Mouse (Mus musculus): ENCODE data around the gene Pign. TPM values are rescaled to one million over a fixed set of nuclear protein-coding genes. Genes with fewer than 3 reads are reported as not detected.

Pign gene
- total RNA-seq (2022), result 10 to 100 TPM; 12.4 to 18.4 (median 13.8) TPM

GRCm38 (mm10) chr1:105663171-105663961, at the start of gene Pign, which contains the start of gene Relch:
TSS of gene Pign (minus strand) at chr1:105663677.
TSS of gene Relch (plus strand) at chr1:105663861.
- DNase-seq (ENCODE audit: low spot score), result peak; percentile 98

GRCm38 (mm10) chr1:105712822-105713221, 49.3 kb upstream of the Pign start:
- no peak for DNase-seq (ENCODE audit: low spot score)

GRCm38 (mm10) chr1:105711227-105711626, 47.8 kb upstream of the Pign start:
- peak; percentile 6 for DNase-seq (ENCODE audit: low spot score)

GRCm38 (mm10) chr1:105709415-105709814, 45.9 kb upstream of the Pign start:
- no peak for DNase-seq (ENCODE audit: low spot score)

- DNase-seq (ENCODE audit: low spot score), result no peak
Observed at GRCm38 (mm10) chr1:105700984-105701530, 37.6 kb upstream of the Pign start.

GRCm38 (mm10) chr1:105695581-105695980, 32.1 kb upstream of the Pign start:
- peak; percentile 11 for DNase-seq (ENCODE audit: low spot score)

GRCm38 (mm10) chr1:105685501-105685900, 22.0 kb upstream of the Pign start:
- DNase-seq (ENCODE audit: low spot score), result no peak

- DNase-seq (ENCODE audit: low spot score), result peak; percentile 14
Observed at GRCm38 (mm10) chr1:105680587-105680986, 17.1 kb upstream of the Pign start.

GRCm38 (mm10) chr1:105674763-105675162, 11.3 kb upstream of the Pign start:
- DNase-seq (ENCODE audit: low spot score), result no peak

- no peak for DNase-seq (ENCODE audit: low spot score)
Observed at GRCm38 (mm10) chr1:105669700-105670099, 6.2 kb upstream of the Pign start.

- peak; percentile 1 for DNase-seq (ENCODE audit: low spot score)
Observed at GRCm38 (mm10) chr1:105663962-105664812, 710 bp upstream of the Pign start.

GRCm38 (mm10) chr1:105662820-105663170, 682 bp downstream of the Pign start:
- no peak for DNase-seq (ENCODE audit: low spot score)

- DNase-seq (ENCODE audit: low spot score), result peak; percentile 74
Observed at GRCm38 (mm10) chr1:105660015-105660414, 3.5 kb downstream of the Pign start.

GRCm38 (mm10) chr1:105653981-105654380, 9.5 kb downstream of the Pign start:
- no peak for DNase-seq (ENCODE audit: low spot score)

- no peak for DNase-seq (ENCODE audit: low spot score)
Observed at GRCm38 (mm10) chr1:105650650-105651049, 12.8 kb downstream of the Pign start.

GRCm38 (mm10) chr1:105644093-105644492, 19.4 kb downstream of the Pign start:
- DNase-seq (ENCODE audit: low spot score), result no peak

GRCm38 (mm10) chr1:105630481-105630880, 33.0 kb downstream of the Pign start:
- DNase-seq (ENCODE audit: low spot score), result peak; percentile 38

GRCm38 (mm10) chr1:105589673-105590072, 73.8 kb downstream of the Pign start:
- DNase-seq (ENCODE audit: low spot score), result no peak

- DNase-seq (ENCODE audit: low spot score), result no peak
Observed at GRCm38 (mm10) chr1:105588697-105589096, 74.8 kb downstream of the Pign start.

GRCm38 (mm10) chr1:105582800-105583199, 80.7 kb downstream of the Pign start:
- no peak for DNase-seq (ENCODE audit: low spot score)

GRCm38 (mm10) chr1:105580909-105581308, 82.6 kb downstream of the Pign start:
- no peak for DNase-seq (ENCODE audit: low spot score)

- DNase-seq (ENCODE audit: low spot score), result no peak
Observed at GRCm38 (mm10) chr1:105566051-105566450, 97.4 kb downstream of the Pign start.

Measured in heart, adult 8-10 months (tissue).